Mouse (Mus musculus): Measurements from ENCODE around the gene Pbld2. TPM values are rescaled to one million over a fixed set of nuclear protein-coding genes. Genes with fewer than 3 reads are reported as not detected.
"Not testable (repeated sequence)": the region's sequence is repeated elsewhere in the genome, so short reads cannot be mapped to it uniquely, and the experiment has no call there.

Gene Pbld2
- polyA plus RNA-seq, 1 experiment from 2014 or later = 0.68 TPM

DNA sequence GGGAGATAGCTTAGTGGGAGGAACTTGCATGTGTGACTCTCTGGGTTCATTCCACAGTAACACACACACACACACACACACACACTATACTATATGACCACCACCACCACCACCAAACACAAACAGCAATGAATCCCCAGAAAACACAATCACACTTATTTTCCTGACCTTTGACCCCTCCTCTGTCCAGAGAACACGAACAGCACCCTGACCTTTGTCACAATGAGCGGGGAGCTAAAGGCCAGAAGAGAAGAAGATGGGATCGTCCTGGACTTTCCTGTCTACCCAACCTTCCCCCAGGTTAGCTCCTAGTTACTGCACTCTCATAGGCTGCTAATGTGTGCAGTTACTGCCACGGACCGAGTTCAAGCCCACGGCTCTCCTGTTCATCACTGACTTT is 27.9 kb downstream of the Pbld2 start:
- H3K4me2 ChIP-seq (ENCODE audit: low read length) = no peak overlapping the region
- H3K27me3 ChIP-seq (replicated peaks; ENCODE audit: control insufficient read depth, insufficient read depth, low read length) = no peaks in the 10 kb centered on the region
- H3K27ac ChIP-seq (ENCODE audit: low read depth, low read length) = no peak overlapping the region
- H3K36me3 ChIP-seq (ENCODE audit: control insufficient read depth, insufficient read depth, low read length) = no peaks in the 10 kb centered on the region
- no peaks in the 10 kb centered on the region for H3K4me1 ChIP-seq (ENCODE audit: control insufficient read depth, insufficient read depth, low read depth, low read length)
- H3K9me3 ChIP-seq (ENCODE audit: control insufficient read depth, low read length) = no peaks in the 10 kb centered on the region
- no peak for ATAC-seq
- H3K4me3 ChIP-seq (ENCODE audit: low read length) = no peak overlapping the region
- WGBS = 88% methylated on average over 6 of the region's 6 CpGs
- no peak overlapping the region for H3K9ac ChIP-seq (ENCODE audit: low read depth, low read length)

DNA sequence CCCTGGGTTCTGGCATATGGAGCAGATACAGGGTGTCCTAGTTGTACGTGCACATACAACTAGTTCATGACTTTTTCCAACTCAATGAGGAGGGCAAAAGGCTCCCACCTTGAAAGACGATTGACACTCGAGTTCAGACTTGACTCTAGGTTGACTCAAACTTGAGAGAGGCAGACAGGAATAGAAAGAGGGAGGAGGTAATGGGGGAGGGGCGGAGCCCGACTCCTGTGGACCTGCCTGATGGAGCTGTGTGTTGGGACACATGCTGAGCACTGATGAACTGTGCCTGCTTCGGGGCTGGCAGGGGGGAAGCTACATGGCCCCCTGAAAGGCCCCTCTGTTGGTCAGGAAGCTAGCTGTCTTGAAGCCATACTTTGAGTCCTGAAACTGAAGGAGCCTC is 28.9 kb downstream of the Pbld2 start:
- H3K27me3 ChIP-seq (replicated peaks; ENCODE audit: control insufficient read depth, insufficient read depth, low read length) = no peaks in the 10 kb centered on the region
- no peak for ATAC-seq

DNA sequence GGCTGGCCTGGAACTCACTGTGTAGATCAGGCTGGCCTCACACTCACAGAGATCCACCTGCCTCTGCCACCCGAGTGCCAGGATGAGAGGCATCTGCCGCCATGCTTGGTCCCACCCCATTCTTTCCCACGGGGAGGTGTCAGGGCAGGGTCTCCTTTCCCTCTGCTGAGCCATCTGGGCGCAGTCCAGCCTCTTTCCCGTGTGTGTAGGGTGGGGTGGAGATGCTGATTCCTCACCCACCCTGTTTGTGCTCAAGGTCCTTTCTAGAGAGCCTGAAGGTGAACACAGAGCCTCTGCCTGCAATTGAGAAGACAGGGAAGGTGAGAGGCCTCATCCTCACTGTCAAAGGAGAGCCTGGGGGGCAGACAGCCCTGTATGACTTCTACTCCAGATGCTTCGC is 30.0 kb downstream of the Pbld2 start:
- H3K27ac ChIP-seq (ENCODE audit: low read depth, low read length); ATAC-seq; H3K36me3 ChIP-seq (ENCODE audit: control insufficient read depth, insufficient read depth, low read length); H3K27me3 ChIP-seq (replicated peaks; ENCODE audit: control insufficient read depth, insufficient read depth, low read length); H3K9me3 ChIP-seq (ENCODE audit: control insufficient read depth, low read length); H3K4me2 ChIP-seq (ENCODE audit: low read length); H3K4me3 ChIP-seq (ENCODE audit: low read length); H3K4me1 ChIP-seq (ENCODE audit: control insufficient read depth, insufficient read depth, low read depth, low read length); H3K9ac ChIP-seq (ENCODE audit: low read depth, low read length): not testable (repeated sequence)
- WGBS = 90% methylated on average over 6 of the region's 6 CpGs

More for the DNA sequence above, 28.9 kb downstream of the Pbld2 start:
- no peak overlapping the region for H3K4me3 ChIP-seq (ENCODE audit: low read length)
- H3K4me2 ChIP-seq (ENCODE audit: low read length) = no peak overlapping the region
- no peaks in the 10 kb centered on the region for H3K36me3 ChIP-seq (ENCODE audit: control insufficient read depth, insufficient read depth, low read length)
- H3K9ac ChIP-seq (ENCODE audit: low read depth, low read length) = no peak overlapping the region
- no peaks in the 10 kb centered on the region for H3K9me3 ChIP-seq (ENCODE audit: control insufficient read depth, low read length)
- 65% methylated on average over 6 of the region's 6 CpGs for WGBS
- H3K27ac ChIP-seq (ENCODE audit: low read depth, low read length) = no peak overlapping the region
- no peaks in the 10 kb centered on the region for H3K4me1 ChIP-seq (ENCODE audit: control insufficient read depth, insufficient read depth, low read depth, low read length)

DNA sequence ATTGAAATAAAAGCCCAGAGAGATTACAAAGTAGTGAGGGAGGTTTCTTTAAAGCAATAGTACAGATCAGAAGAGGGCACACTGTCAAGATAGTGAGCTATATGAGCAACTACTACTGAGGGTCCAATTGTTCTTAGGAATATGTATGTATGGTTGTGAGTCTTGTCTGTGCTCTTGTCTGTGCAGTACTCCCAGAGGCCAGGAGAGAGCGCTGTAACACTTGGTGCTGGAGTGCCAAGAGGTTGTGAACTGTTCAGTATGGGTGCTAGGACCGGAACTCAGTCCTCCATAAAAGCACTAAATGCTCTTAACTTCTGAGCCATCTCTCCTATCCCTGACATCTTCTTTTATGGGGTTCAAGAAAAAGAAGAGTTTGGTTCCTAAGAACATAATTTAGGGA is 30.5 kb downstream of the Pbld2 start:
- Histone ChIP-seq H3K9ac (ENCODE audit: low read depth, low read length) (no peak overlapping the region), H3K27me3 (replicated peaks; ENCODE audit: control insufficient read depth, insufficient read depth, low read length) (no peaks in the 10 kb centered on the region), H3K4me3 (ENCODE audit: low read length) (no peak overlapping the region), H3K4me1 (ENCODE audit: control insufficient read depth, insufficient read depth, low read depth, low read length) (no peaks in the 10 kb centered on the region), H3K27ac (ENCODE audit: low read depth, low read length) (no peak overlapping the region), H3K36me3 (ENCODE audit: control insufficient read depth, insufficient read depth, low read length) (no peaks in the 10 kb centered on the region), H3K4me2 (ENCODE audit: low read length) (no peak overlapping the region), H3K9me3 (ENCODE audit: control insufficient read depth, low read length) (no peaks in the 10 kb centered on the region)
- ATAC-seq = no peak
- 76% methylated on average over 2 of the region's 2 CpGs for WGBS

DNA sequence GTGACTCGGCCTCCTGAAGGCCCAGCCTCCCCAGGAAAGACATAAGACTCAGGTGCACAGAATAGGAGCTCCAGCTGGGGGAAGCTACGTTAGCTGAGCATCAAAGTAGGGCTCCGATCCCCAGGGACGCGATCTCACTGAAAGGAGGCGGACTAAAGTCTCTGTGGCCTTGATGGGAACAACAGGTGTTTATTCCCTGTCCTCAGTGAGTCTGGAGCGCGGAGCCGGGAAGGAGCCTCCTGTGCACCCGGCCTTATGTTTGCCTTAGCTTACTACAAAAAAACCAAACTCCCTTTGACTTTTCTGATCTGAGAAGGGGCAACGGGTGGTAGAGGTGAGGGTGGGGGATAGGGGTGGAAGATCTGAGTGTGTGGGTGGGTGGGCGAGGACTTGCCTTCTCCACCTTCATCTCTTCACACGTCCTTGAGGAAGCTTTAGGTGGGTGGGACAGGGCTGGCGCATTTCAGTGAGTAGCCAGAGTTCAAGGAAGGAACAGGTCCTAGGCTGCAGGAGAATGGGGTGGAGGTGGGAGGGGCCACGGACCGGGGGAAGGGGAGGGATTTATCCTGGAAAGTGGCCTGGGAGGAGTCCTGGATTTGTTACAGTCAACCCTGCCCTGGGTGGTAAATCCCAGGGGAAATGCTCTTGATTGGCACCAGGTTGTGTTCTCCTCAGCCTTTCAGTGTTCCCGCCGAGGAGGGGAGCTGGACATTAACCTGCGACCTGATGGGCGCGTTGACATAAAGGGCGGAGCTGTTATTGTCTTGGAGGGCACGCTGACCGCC is 33.0 kb downstream of the Pbld2 start:
- ATAC-seq = no peak
- Histone ChIP-seq H3K9ac (ENCODE audit: low read depth, low read length) (no peak overlapping the region), H3K9me3 (ENCODE audit: control insufficient read depth, low read length) (no peaks in the 10 kb centered on the region), H3K36me3 (ENCODE audit: control insufficient read depth, insufficient read depth, low read length) (no peaks in the 10 kb centered on the region), H3K4me2 (ENCODE audit: low read length) (no peak overlapping the region), H3K27me3 (replicated peaks; ENCODE audit: control insufficient read depth, insufficient read depth, low read length) (no peaks in the 10 kb centered on the region), H3K27ac (ENCODE audit: low read depth, low read length) (no peak overlapping the region), H3K4me1 (ENCODE audit: control insufficient read depth, insufficient read depth, low read depth, low read length) (no peaks in the 10 kb centered on the region), H3K4me3 (ENCODE audit: low read length) (no peak overlapping the region)
- WGBS = 36% methylated on average over 24 of the region's 24 CpGs

DNA sequence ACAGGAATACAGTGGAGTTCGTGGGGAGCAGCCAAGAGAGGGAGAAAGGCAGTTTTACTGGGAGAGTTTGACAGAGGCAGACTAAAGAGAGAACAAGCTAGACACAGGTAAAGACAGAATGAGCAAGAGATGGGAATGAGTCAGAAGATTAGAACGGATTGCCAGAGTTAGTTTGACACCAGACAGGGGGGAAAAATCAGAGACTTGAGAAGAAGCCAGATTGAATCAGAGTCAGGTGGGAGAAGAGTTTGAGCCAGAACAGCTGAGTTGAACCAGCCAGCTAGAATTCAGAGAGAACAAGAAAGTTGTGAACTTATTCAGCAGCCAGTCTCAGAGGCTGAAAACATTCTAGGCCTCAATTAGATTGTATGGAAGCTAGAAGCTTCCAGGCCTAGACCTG is 35.7 kb downstream of the Pbld2 start, which contains the start of gene Pbld1:
Gene Pbld1, plus strand, starts transcription at position 301 of the 400 bp plus-strand sequence.
- ATAC-seq = no peak

DNA sequence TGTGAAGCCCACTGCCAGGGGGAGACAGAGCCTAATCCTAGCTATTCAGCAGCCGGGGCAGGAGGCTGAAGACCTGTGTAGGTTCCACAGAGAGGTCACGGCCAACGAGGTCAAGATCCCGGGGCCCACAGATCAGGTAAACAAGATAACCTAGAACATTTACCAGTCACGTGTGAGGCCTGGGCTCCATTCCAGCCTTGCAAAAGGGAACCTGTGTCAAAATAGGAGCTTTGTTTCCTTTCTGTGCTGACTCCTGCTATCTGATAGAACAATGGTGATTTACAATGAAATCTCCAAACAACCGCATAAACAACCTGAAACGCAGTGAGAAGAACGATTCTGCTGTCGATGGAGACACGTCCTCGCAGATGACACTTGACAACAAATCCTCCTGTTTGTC is 36.3 kb downstream of the Pbld2 start:
- ATAC-seq = no peak
- Histone ChIP-seq H3K27ac (ENCODE audit: low read depth, low read length) (no peak overlapping the region), H3K4me2 (ENCODE audit: low read length) (no peak overlapping the region), H3K36me3 (ENCODE audit: control insufficient read depth, insufficient read depth, low read length) (no peaks in the 10 kb centered on the region), H3K4me3 (ENCODE audit: low read length) (no peak overlapping the region), H3K27me3 (replicated peaks; ENCODE audit: control insufficient read depth, insufficient read depth, low read length) (no peaks in the 10 kb centered on the region), H3K9ac (ENCODE audit: low read depth, low read length) (no peak overlapping the region), H3K9me3 (ENCODE audit: control insufficient read depth, low read length) (no peaks in the 10 kb centered on the region), H3K4me1 (ENCODE audit: control insufficient read depth, insufficient read depth, low read depth, low read length) (no peaks in the 10 kb centered on the region)
- 74% methylated on average over 11 of the region's 11 CpGs for WGBS

More for the DNA sequence above, 35.7 kb downstream of the Pbld2 start, which contains the start of gene Pbld1:
- no peak within 1 kb of the TSS for H3K4me3 ChIP-seq (ENCODE audit: low read length)
- WGBS = 88% methylated on average over 2 of the region's 2 CpGs
- H3K4me2 ChIP-seq (ENCODE audit: low read length) = no peak within 1 kb of the TSS
- H3K9me3 ChIP-seq (ENCODE audit: control insufficient read depth, low read length) = no peaks in the 10 kb centered on the region
- no peaks in the 10 kb centered on the region for H3K27me3 ChIP-seq (replicated peaks; ENCODE audit: control insufficient read depth, insufficient read depth, low read length)
- no peaks in the 10 kb centered on the region for H3K36me3 ChIP-seq (ENCODE audit: control insufficient read depth, insufficient read depth, low read length)
- no peak within 1 kb of the TSS for H3K9ac ChIP-seq (ENCODE audit: low read depth, low read length)
- no peak within 1 kb of the TSS for H3K27ac ChIP-seq (ENCODE audit: low read depth, low read length)
- no peaks in the 10 kb centered on the region for H3K4me1 ChIP-seq (ENCODE audit: control insufficient read depth, insufficient read depth, low read depth, low read length)

DNA sequence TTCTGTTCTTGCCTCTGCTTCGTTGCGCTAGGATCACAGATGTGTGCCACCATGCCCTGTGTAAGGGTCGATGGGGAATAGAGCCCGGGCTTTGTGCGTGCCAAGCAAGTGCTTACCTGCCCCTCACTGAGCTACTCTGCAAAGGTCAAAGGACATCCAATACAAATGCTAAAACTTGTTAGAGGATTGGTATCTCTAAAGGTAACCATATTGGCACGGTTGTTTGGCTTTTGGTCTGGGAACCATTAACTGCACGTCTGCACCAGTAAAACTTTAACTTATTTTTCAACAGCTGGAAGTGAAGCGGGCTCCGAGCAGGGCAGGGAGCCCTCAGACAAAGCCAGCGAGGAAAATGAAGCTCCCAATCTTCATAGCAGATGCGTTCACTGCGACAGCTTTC is 37.2 kb downstream of the Pbld2 start:
- WGBS = 72% methylated on average over 11 of the region's 12 CpGs
- Histone ChIP-seq H3K4me2 (ENCODE audit: low read length) (no peak overlapping the region), H3K4me3 (ENCODE audit: low read length) (no peak overlapping the region), H3K4me1 (ENCODE audit: control insufficient read depth, insufficient read depth, low read depth, low read length) (no peaks in the 10 kb centered on the region), H3K27ac (ENCODE audit: low read depth, low read length) (no peak overlapping the region), H3K36me3 (ENCODE audit: control insufficient read depth, insufficient read depth, low read length) (no peaks in the 10 kb centered on the region), H3K9me3 (ENCODE audit: control insufficient read depth, low read length) (no peaks in the 10 kb centered on the region), H3K9ac (ENCODE audit: low read depth, low read length) (no peak overlapping the region), H3K27me3 (replicated peaks; ENCODE audit: control insufficient read depth, insufficient read depth, low read length) (no peaks in the 10 kb centered on the region)
- ATAC-seq = no peak

DNA sequence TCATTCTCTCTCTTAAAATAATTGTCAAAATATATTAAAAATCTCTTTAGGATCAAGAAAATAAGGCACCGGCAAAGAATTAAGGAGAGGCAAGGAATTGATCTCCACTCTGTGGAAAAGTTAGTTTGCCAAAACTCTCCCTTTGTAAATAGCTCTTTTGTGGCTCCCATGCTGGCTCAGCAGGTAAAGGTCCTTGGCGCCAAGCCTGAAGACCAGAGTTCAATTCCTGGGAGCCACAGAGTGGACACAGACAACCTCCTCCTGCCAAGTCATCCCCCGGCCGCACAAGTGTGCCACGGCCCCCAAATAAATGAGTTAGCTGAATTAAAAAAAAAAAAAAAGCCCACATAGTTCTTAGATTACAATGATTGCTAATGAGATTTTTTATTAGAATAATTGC is 38.6 kb downstream of the Pbld2 start:
- H3K27ac ChIP-seq (ENCODE audit: low read depth, low read length) = no peak overlapping the region
- no peaks in the 10 kb centered on the region for H3K9me3 ChIP-seq (ENCODE audit: control insufficient read depth, low read length)
- no peaks in the 10 kb centered on the region for H3K27me3 ChIP-seq (replicated peaks; ENCODE audit: control insufficient read depth, insufficient read depth, low read length)
- WGBS = 90% methylated on average over 5 of the region's 5 CpGs
- no peaks in the 10 kb centered on the region for H3K36me3 ChIP-seq (ENCODE audit: control insufficient read depth, insufficient read depth, low read length)
- H3K4me3 ChIP-seq (ENCODE audit: low read length) = no peak overlapping the region
- no peaks in the 10 kb centered on the region for H3K4me1 ChIP-seq (ENCODE audit: control insufficient read depth, insufficient read depth, low read depth, low read length)
- ATAC-seq = no peak
- H3K9ac ChIP-seq (ENCODE audit: low read depth, low read length) = no peak overlapping the region
- H3K4me2 ChIP-seq (ENCODE audit: low read length) = no peak overlapping the region

Data from hindbrain, embryonic 16.5 days (tissue).